Mouse (Mus musculus): Measurements from ENCODE around the gene Ankrd65. TPM values are rescaled to one million over a fixed set of nuclear protein-coding genes. Genes with fewer than 3 reads are reported as not detected.
A peak's percentile ranks its signal among the peaks of the same experiment; 100 is the strongest.

Ankrd65 gene
- polyA plus RNA-seq, 1 experiment from 2014 or later: not detected

GRCm38 (mm10) chr4:155829866-155830265, 39.6 kb downstream of the Ankrd65 start:
- 93% methylated on average over 4 of the region's 4 CpGs for WGBS
- Histone ChIP-seq H3K27me3 (replicated peaks; ENCODE audit: control insufficient read depth, insufficient read depth, low read length) (no peaks in the 10 kb centered on the region), H3K4me1 (ENCODE audit: control insufficient read depth, insufficient read depth, low read length) (peaks cover 15% of the 10 kb centered on the region), H3K36me3 (ENCODE audit: control insufficient read depth, insufficient read depth, low read length) (peaks cover 13% of the 10 kb centered on the region; the same call in 1 of the 2 replicates), H3K4me2 (ENCODE audit: low read depth, low read length) (no peak overlapping the region), H3K27ac (ENCODE audit: low read length) (no peak overlapping the region), H3K9ac (ENCODE audit: low read depth, low read length) (no peak overlapping the region), H3K9me3 (ENCODE audit: control insufficient read depth, low read length) (no peaks in the 10 kb centered on the region), H3K4me3 (ENCODE audit: low read length) (no peak overlapping the region)
- ATAC-seq: no peak

GRCm38 (mm10) chr4:155830596-155830995, 40.4 kb downstream of the Ankrd65 start:
- peaks cover 15% of the 10 kb centered on the region for H3K4me1 ChIP-seq (ENCODE audit: control insufficient read depth, insufficient read depth, low read length)
- H3K9ac ChIP-seq (ENCODE audit: low read depth, low read length): no peak overlapping the region
- H3K4me3 ChIP-seq (ENCODE audit: low read length): peak overlapping the region; percentile 87
- 49% methylated on average over 8 of the region's 8 CpGs for WGBS
- peak overlapping the region; percentile 48; the same call in 1 of the 2 replicates for H3K4me2 ChIP-seq (ENCODE audit: low read depth, low read length)
- no peaks in the 10 kb centered on the region for H3K9me3 ChIP-seq (ENCODE audit: control insufficient read depth, low read length)
- peak overlapping the region; percentile 25; the same call in 1 of the 2 replicates for H3K27ac ChIP-seq (ENCODE audit: low read length)
- H3K27me3 ChIP-seq (replicated peaks; ENCODE audit: control insufficient read depth, insufficient read depth, low read length): no peaks in the 10 kb centered on the region
- 0 out of 2 replicates have a peak, but pooled peaks cover 7% of the 10 kb centered on the region for H3K36me3 ChIP-seq (ENCODE audit: control insufficient read depth, insufficient read depth, low read length)
- no peak for ATAC-seq

DNA sequence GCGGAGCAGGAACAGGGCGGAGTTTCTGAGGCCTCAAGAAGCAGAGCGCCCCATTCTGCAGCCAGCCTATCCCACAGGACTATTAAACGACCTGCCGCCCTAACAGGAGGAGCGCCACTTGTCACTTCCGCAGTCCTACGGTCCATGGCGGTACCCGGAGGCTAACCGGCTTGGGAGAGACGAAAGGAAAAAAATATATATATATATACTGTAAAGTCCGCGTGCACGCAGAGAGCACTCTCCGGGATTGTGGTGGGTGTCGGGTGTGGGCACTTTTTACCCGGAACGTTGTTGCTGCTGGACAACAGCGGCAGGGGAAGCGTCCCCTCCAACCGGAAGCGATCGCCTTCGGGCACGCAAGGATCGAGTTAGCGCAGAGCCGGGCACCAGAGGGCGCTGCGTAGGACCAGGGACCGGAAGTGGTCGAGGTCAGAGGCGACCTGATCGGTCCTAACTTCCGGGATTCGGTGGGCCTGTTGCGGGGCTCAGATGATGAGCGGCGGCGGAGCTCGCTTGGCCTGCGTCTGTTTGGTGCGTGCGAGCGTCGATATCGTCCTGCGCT, 41.0 kb downstream of the Ankrd65 start, which contains the start of gene Aurkaip1:
Gene Aurkaip1, plus strand, starts transcription at position 68 of the 562 bp plus-strand sequence.
- Histone ChIP-seq H3K27me3 (replicated peaks; ENCODE audit: control insufficient read depth, insufficient read depth, low read length) (no peaks in the 10 kb centered on the region), H3K9ac (ENCODE audit: low read depth, low read length) (peak within 1 kb of the TSS; percentile 95), H3K9me3 (ENCODE audit: control insufficient read depth, low read length) (no peaks in the 10 kb centered on the region), H3K4me1 (ENCODE audit: control insufficient read depth, insufficient read depth, low read length) (peaks cover 15% of the 10 kb centered on the region), H3K36me3 (ENCODE audit: control insufficient read depth, insufficient read depth, low read length) (0 out of 2 replicates have a peak, but pooled peaks cover 7% of the 10 kb centered on the region), H3K4me2 (ENCODE audit: low read depth, low read length) (peak within 1 kb of the TSS; percentile 91), H3K4me3 (ENCODE audit: low read length) (peak within 1 kb of the TSS; percentile 87), H3K27ac (ENCODE audit: low read length) (peak within 1 kb of the TSS; percentile 95)
- peak; percentile 97 for ATAC-seq
- under 1% methylated on average over 49 of the region's 49 CpGs for WGBS

DNA sequence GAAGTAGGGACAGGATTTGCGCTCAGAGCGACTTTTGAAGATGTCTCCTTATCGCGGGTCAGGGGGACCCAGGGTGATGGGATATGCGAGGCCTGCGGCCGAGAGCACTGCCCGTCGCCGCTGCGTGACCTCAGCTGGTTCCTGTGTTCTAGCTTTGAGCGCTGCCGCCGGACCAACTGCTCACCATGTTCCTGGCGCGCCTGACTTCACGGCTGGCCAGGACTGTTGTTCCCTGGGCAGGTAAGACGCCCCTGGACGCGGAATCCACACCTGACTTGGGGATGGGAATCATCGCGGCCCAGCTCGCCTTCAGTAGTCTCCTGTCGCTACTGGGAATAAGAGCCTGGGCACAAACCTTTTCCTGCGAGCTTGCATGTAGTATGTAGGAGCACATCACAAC, 41.6 kb downstream of the Ankrd65 start:
- Histone ChIP-seq H3K9ac (ENCODE audit: low read depth, low read length) (peak overlapping the region; percentile 95), H3K36me3 (ENCODE audit: control insufficient read depth, insufficient read depth, low read length) (0 out of 2 replicates have a peak, but pooled peaks cover 7% of the 10 kb centered on the region), H3K27ac (ENCODE audit: low read length) (peak overlapping the region; percentile 95), H3K4me3 (ENCODE audit: low read length) (peak overlapping the region; percentile 87), H3K9me3 (ENCODE audit: control insufficient read depth, low read length) (no peaks in the 10 kb centered on the region), H3K4me1 (ENCODE audit: control insufficient read depth, insufficient read depth, low read length) (peaks cover 15% of the 10 kb centered on the region), H3K27me3 (replicated peaks; ENCODE audit: control insufficient read depth, insufficient read depth, low read length) (no peaks in the 10 kb centered on the region), H3K4me2 (ENCODE audit: low read depth, low read length) (peak overlapping the region; percentile 91)
- no peak; the same call in 1 of the 2 replicates for ATAC-seq
- WGBS: under 1% methylated on average over 25 of the region's 25 CpGs

GRCm38 (mm10) chr4:155832321-155832720, 42.1 kb downstream of the Ankrd65 start:
- H3K27me3 ChIP-seq (replicated peaks; ENCODE audit: control insufficient read depth, insufficient read depth, low read length): no peaks in the 10 kb centered on the region
- H3K27ac ChIP-seq (ENCODE audit: low read length): peak overlapping the region; percentile 95
- no peak for ATAC-seq
- peak overlapping the region; percentile 87 for H3K4me3 ChIP-seq (ENCODE audit: low read length)
- no peaks in the 10 kb centered on the region for H3K9me3 ChIP-seq (ENCODE audit: control insufficient read depth, low read length)
- 0 out of 2 replicates have a peak, but pooled peaks cover 7% of the 10 kb centered on the region for H3K36me3 ChIP-seq (ENCODE audit: control insufficient read depth, insufficient read depth, low read length)
- WGBS: 46% methylated on average over 10 of the region's 10 CpGs
- H3K9ac ChIP-seq (ENCODE audit: low read depth, low read length): peak overlapping the region; percentile 95
- peaks cover 15% of the 10 kb centered on the region for H3K4me1 ChIP-seq (ENCODE audit: control insufficient read depth, insufficient read depth, low read length)
- peak overlapping the region; percentile 91 for H3K4me2 ChIP-seq (ENCODE audit: low read depth, low read length)

DNA sequence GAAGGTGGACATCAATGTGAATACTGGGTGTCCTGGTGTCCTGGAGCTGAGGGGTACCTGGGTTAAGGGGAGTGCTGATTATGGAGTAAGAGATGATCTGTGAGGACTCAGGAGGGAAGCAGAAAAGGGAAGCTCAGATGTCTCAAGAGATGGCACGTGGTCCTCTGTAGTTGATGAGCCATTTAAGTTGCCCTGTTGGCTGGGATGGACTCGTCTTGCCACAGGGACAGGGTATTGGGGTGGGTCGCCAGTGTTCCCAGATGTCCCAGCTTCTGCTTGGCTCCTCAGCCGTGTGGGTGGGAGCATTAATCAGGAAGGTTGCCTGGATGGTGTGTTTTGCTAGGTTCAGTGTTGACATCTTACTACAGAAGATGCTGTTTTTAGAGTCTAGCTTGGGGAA, 43.0 kb downstream of the Ankrd65 start:
- WGBS: 86% methylated on average over 4 of the region's 4 CpGs
- no peaks in the 10 kb centered on the region for H3K27me3 ChIP-seq (replicated peaks; ENCODE audit: control insufficient read depth, insufficient read depth, low read length)
- peaks cover 25% of the 10 kb centered on the region for H3K4me1 ChIP-seq (ENCODE audit: control insufficient read depth, insufficient read depth, low read length)
- no peak overlapping the region for H3K4me3 ChIP-seq (ENCODE audit: low read length)
- no peak overlapping the region for H3K9ac ChIP-seq (ENCODE audit: low read depth, low read length)
- H3K36me3 ChIP-seq (ENCODE audit: control insufficient read depth, insufficient read depth, low read length): 0 out of 2 replicates have a peak, but pooled peaks cover 4% of the 10 kb centered on the region
- H3K9me3 ChIP-seq (ENCODE audit: control insufficient read depth, low read length): no peaks in the 10 kb centered on the region
- H3K4me2 ChIP-seq (ENCODE audit: low read depth, low read length): no peak overlapping the region
- ATAC-seq: no peak
- H3K27ac ChIP-seq (ENCODE audit: low read length): no peak overlapping the region

- WGBS: 25% methylated on average over 2 of the region's 2 CpGs
- H3K36me3 ChIP-seq (ENCODE audit: control insufficient read depth, insufficient read depth, low read length): 0 out of 2 replicates have a peak, but pooled peaks cover 4% of the 10 kb centered on the region
- H3K4me1 ChIP-seq (ENCODE audit: control insufficient read depth, insufficient read depth, low read length): peaks cover 27% of the 10 kb centered on the region
- 0 out of 2 replicates have a peak overlapping the region, but pooled peaks have one; percentile 1 for H3K9ac ChIP-seq (ENCODE audit: low read depth, low read length)
- H3K4me3 ChIP-seq (ENCODE audit: low read length): no peak overlapping the region
- no peaks in the 10 kb centered on the region for H3K27me3 ChIP-seq (replicated peaks; ENCODE audit: control insufficient read depth, insufficient read depth, low read length)
- H3K9me3 ChIP-seq (ENCODE audit: control insufficient read depth, low read length): no peaks in the 10 kb centered on the region
- no peak for ATAC-seq
- peak overlapping the region; percentile 29 for H3K27ac ChIP-seq (ENCODE audit: low read length)
- H3K4me2 ChIP-seq (ENCODE audit: low read depth, low read length): no peak overlapping the region
Measured at GRCm38 (mm10) chr4:155833836-155834235, 43.6 kb downstream of the Ankrd65 start.

DNA sequence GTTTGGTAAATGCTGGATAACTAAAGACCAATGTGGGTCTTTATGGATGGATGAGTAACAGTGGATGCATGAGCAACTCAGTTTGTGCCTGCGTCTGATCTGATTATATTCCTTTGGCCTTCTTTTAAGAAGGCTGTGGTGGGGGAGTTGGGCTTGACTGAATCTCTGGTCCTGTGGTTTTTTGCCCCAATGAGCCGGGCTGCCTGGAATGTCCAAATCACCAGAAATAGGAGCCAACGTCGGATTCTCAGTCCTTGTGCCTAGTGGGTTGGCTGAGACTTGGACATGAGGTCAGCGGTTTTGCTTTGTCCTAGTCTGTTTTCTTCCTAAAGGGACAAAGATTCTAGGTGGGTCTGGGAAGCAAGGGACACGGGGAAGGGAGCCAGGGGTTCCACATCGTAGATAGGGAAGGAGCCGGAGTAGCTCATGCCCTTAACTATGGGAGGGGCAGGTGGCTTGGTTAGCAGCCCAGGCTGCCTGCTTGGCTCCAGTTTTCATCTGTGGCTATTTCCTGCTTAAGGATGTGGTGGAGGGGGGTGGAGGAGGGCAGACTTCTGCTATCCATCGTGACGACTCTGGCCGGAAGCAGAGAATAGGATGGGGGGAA, 47.3 kb downstream of the Ankrd65 start:
- 65% methylated on average over 11 of the region's 11 CpGs for WGBS
- H3K27ac ChIP-seq (ENCODE audit: low read length): peak overlapping the region; percentile 93
- ATAC-seq: no peak
- H3K27me3 ChIP-seq (replicated peaks; ENCODE audit: control insufficient read depth, insufficient read depth, low read length): no peaks in the 10 kb centered on the region
- 0 out of 2 replicates have a peak, but pooled peaks cover 4% of the 10 kb centered on the region for H3K36me3 ChIP-seq (ENCODE audit: control insufficient read depth, insufficient read depth, low read length)
- no peak overlapping the region for H3K4me2 ChIP-seq (ENCODE audit: low read depth, low read length)
- no peaks in the 10 kb centered on the region for H3K9me3 ChIP-seq (ENCODE audit: control insufficient read depth, low read length)
- H3K4me1 ChIP-seq (ENCODE audit: control insufficient read depth, insufficient read depth, low read length): peaks cover 41% of the 10 kb centered on the region
- H3K4me3 ChIP-seq (ENCODE audit: low read length): no peak overlapping the region
- peak overlapping the region; percentile 2; the same call in 1 of the 2 replicates for H3K9ac ChIP-seq (ENCODE audit: low read depth, low read length)

Data from intestine, embryonic 16.5 days (tissue).